Mouse (Mus musculus) midbrain, embryonic 12.5 days (tissue): ENCODE measurements around the gene Fam71f1. TPM values are rescaled to one million over a fixed set of nuclear protein-coding genes. Genes with fewer than 3 reads are reported as not detected.

Source experiments
- ATAC-seq: fragments of 200-750 bp; cut with Nextera tagmentation; 2 replicates; pipeline ENCODE4 v1.8.0; 2017; ENCODE audit warnings: low read depth, moderate TSS enrichment, moderate library complexity; ENCODE audit not compliant: low FRiP score
- H3K27ac ChIP-seq: fragments of 300-500 bp; sonication (generic); replicated peaks from 2 replicates; pipeline ENCODE4 v1.5.1; 2016; ENCODE audit warnings: mild to moderate bottlenecking
- H3K27me3 ChIP-seq: fragments of 300-500 bp; sonication (generic); 2 replicates; pipeline ENCODE4 v1.6.1; 2016; ENCODE audit warnings: mild to moderate bottlenecking
- H3K36me3 ChIP-seq: fragments of 300-500 bp; sonication (generic); 2 replicates; pipeline ENCODE4 v1.6.1; 2016
- H3K4me1 ChIP-seq: fragments of 300-500 bp; sonication (generic); 2 replicates; pipeline ENCODE4 v1.6.1; 2016
- H3K4me2 ChIP-seq: fragments of 300-500 bp; sonication (generic); replicated peaks from 2 replicates; pipeline ENCODE4 v1.6.1; 2016; ENCODE audit warnings: mild to moderate bottlenecking, moderate library complexity
- H3K4me3 ChIP-seq: fragments of 300-500 bp; sonication (generic); 2 replicates; pipeline ENCODE4 v1.5.1; 2016; ENCODE audit warnings: mild to moderate bottlenecking
- H3K9ac ChIP-seq: fragments of 300-500 bp; sonication (generic); replicated peaks from 2 replicates; pipeline ENCODE4 v1.6.1; 2016; ENCODE audit warnings: mild to moderate bottlenecking, moderate library complexity
- H3K9me3 ChIP-seq: fragments of 300-500 bp; sonication (generic); 2 replicates; pipeline ENCODE4 v1.6.1; 2016; ENCODE audit warnings: mild to moderate bottlenecking
- WGBS: fragments of 180-500 bp; shearing (Covaris S2); methylation state at CpG from one replicate; pipeline ENCODE4 v1.1.7; 2016; 5-methylcytosine and 5-hydroxymethylcytosine counted together
- polyA plus RNA-seq: library from polyadenylated mRNA; unstranded; fragments of >200 nt; fragmentation: Nextera tagmentation; extraction: Ambion mirVana; gene quantifications from 2 replicates; pipeline ENCODE4 v1.2.1, GENCODE M21; 2016

Fam71f1 gene
- polyA plus RNA-seq, result not detected in 2 replicates

GRCm38 (mm10) chr6:29318879-29319278 is at the start of gene Fam71f1:
Gene Fam71f1, plus strand, starts transcription at chr6:29319140.
- no peaks in the 10 kb centered on the region for H3K4me1 ChIP-seq

GRCm38 (mm10) chr6:29270961-29271360 is 48.0 kb upstream of the Fam71f1 start:
- 23% methylated on average over 8 of the region's 8 CpGs for WGBS
- no peak overlapping the region for H3K27ac ChIP-seq
- 0 out of 2 replicates have a peak, but pooled peaks cover 5% of the 10 kb centered on the region for H3K36me3 ChIP-seq

More at GRCm38 (mm10) chr6:29318879-29319278, at the start of gene Fam71f1:
- Histone ChIP-seq H3K4me2 (no peak within 1 kb of the TSS), H3K9me3 (no peaks in the 10 kb centered on the region), H3K9ac (no peak within 1 kb of the TSS), H3K27ac (no peak within 1 kb of the TSS), H3K36me3 (no peaks in the 10 kb centered on the region), H3K4me3 (no peak within 1 kb of the TSS), H3K27me3 (no peaks in the 10 kb centered on the region)
- no peak for ATAC-seq
- 85% methylated on average over 5 of the region's 5 CpGs for WGBS

GRCm38 (mm10) chr6:29272312-29273072 is 46.4 kb upstream of the Fam71f1 start, which contains the start of gene Hilpda:
Gene Hilpda, plus strand, starts transcription at chr6:29272488.
- Histone ChIP-seq H3K4me3 (peak within 1 kb of the TSS; percentile 69), H3K9ac (peak within 1 kb of the TSS; percentile 76), H3K9me3 (no peaks in the 10 kb centered on the region), H3K36me3 (0 out of 2 replicates have a peak, but pooled peaks cover 5% of the 10 kb centered on the region), H3K27ac (0 out of 2 replicates have a peak within 1 kb of the TSS, but pooled peaks have one; percentile 50), H3K27me3 (peaks cover 6% of the 10 kb centered on the region; the same call in 1 of the 2 replicates), H3K4me1 (peaks cover 8% of the 10 kb centered on the region), H3K4me2 (peak within 1 kb of the TSS; percentile 65)
- under 1% methylated on average over 46 of the region's 46 CpGs for whole genome bisulfite sequencing
- peak; percentile 96 for ATAC-seq

More at GRCm38 (mm10) chr6:29270961-29271360, 48.0 kb upstream of the Fam71f1 start:
- H3K4me2 ChIP-seq, result no peak overlapping the region
- H3K9me3 ChIP-seq, result no peaks in the 10 kb centered on the region
- H3K27me3 ChIP-seq, result peaks cover 6% of the 10 kb centered on the region; the same call in 1 of the 2 replicates
- no peak overlapping the region for H3K9ac ChIP-seq
- H3K4me1 ChIP-seq, result peaks cover 8% of the 10 kb centered on the region
- ATAC-seq, result no peak
- no peak overlapping the region for H3K4me3 ChIP-seq

GRCm38 (mm10) chr6:29276746-29277145 is 42.2 kb upstream of the Fam71f1 start:
- H3K4me3 ChIP-seq, result no peak overlapping the region
- 87% methylated on average over 5 of the region's 5 CpGs for WGBS
- no peaks in the 10 kb centered on the region for H3K9me3 ChIP-seq
- ATAC-seq, result no peak
- H3K4me1 ChIP-seq, result peaks cover 12% of the 10 kb centered on the region
- no peak overlapping the region for H3K27ac ChIP-seq
- H3K27me3 ChIP-seq, result no peaks in the 10 kb centered on the region
- 0 out of 2 replicates have a peak, but pooled peaks cover 5% of the 10 kb centered on the region for H3K36me3 ChIP-seq
- H3K9ac ChIP-seq, result no peak overlapping the region; the same call in 1 of the 2 replicates
- no peak overlapping the region for H3K4me2 ChIP-seq

- H3K36me3 ChIP-seq, result 0 out of 2 replicates have a peak, but pooled peaks cover 5% of the 10 kb centered on the region
- H3K4me1 ChIP-seq, result peaks cover 6% of the 10 kb centered on the region
- peak; percentile 41; the same call in 1 of the 2 replicates for ATAC-seq
- H3K4me3 ChIP-seq, result no peak overlapping the region
- no peak overlapping the region for H3K9ac ChIP-seq
- H3K27ac ChIP-seq, result no peak overlapping the region
- no peaks in the 10 kb centered on the region for H3K27me3 ChIP-seq
- H3K9me3 ChIP-seq, result no peaks in the 10 kb centered on the region
- 32% methylated on average over 8 of the region's 8 CpGs for whole genome bisulfite sequencing
- no peak overlapping the region for H3K4me2 ChIP-seq
These were observed 40.2 kb upstream of the Fam71f1 start for GRCm38 (mm10) chr6:29278513-29279267.

GRCm38 (mm10) chr6:29279293-29279692 is 39.6 kb upstream of the Fam71f1 start, which contains the start of gene Fam71f2:
Gene Fam71f2, plus strand, starts transcription at chr6:29279593.
- Histone ChIP-seq H3K9ac (no peak within 1 kb of the TSS), H3K4me1 (peaks cover 4% of the 10 kb centered on the region), H3K9me3 (no peaks in the 10 kb centered on the region), H3K4me3 (no peak within 1 kb of the TSS), H3K4me2 (no peak within 1 kb of the TSS), H3K27me3 (no peaks in the 10 kb centered on the region), H3K36me3 (0 out of 2 replicates have a peak, but pooled peaks cover 5% of the 10 kb centered on the region), H3K27ac (no peak within 1 kb of the TSS)
- no peak for ATAC-seq
- 87% methylated on average over 8 of the region's 8 CpGs for WGBS

GRCm38 (mm10) chr6:29280671-29281070 is 38.3 kb upstream of the Fam71f1 start:
- Histone ChIP-seq H3K9ac (no peak overlapping the region), H3K9me3 (no peaks in the 10 kb centered on the region), H3K4me1 (peaks cover 4% of the 10 kb centered on the region), H3K27me3 (no peaks in the 10 kb centered on the region), H3K27ac (0 out of 2 replicates have a peak overlapping the region, but pooled peaks have one; percentile 35), H3K4me2 (no peak overlapping the region), H3K4me3 (no peak overlapping the region), H3K36me3 (no peaks in the 10 kb centered on the region)
- ATAC-seq, result no peak
- WGBS, result 30% methylated on average over 7 of the region's 7 CpGs

- Histone ChIP-seq H3K4me1 (no peaks in the 10 kb centered on the region), H3K27ac (no peak overlapping the region), H3K27me3 (no peaks in the 10 kb centered on the region), H3K4me2 (no peak overlapping the region), H3K36me3 (no peaks in the 10 kb centered on the region), H3K4me3 (no peak overlapping the region), H3K9ac (no peak overlapping the region), H3K9me3 (no peaks in the 10 kb centered on the region)
- no peak for ATAC-seq
- 75% methylated on average over 7 of the region's 7 CpGs for WGBS
These were observed 32.1 kb upstream of the Fam71f1 start for GRCm38 (mm10) chr6:29286870-29287269.

- H3K27ac ChIP-seq, result no peak overlapping the region
- H3K36me3 ChIP-seq, result no peaks in the 10 kb centered on the region
- no peak overlapping the region for H3K4me2 ChIP-seq
- H3K9me3 ChIP-seq, result no peaks in the 10 kb centered on the region
- H3K4me1 ChIP-seq, result no peaks in the 10 kb centered on the region
- no peak overlapping the region for H3K9ac ChIP-seq
- H3K4me3 ChIP-seq, result no peak overlapping the region
- WGBS, result 24% methylated on average over 6 of the region's 6 CpGs
- no peak for ATAC-seq
- H3K27me3 ChIP-seq, result no peaks in the 10 kb centered on the region
These were observed 31.5 kb upstream of the Fam71f1 start for GRCm38 (mm10) chr6:29287481-29287880.

- H3K9me3 ChIP-seq, result no peaks in the 10 kb centered on the region
- no peak overlapping the region for H3K9ac ChIP-seq
- H3K36me3 ChIP-seq, result no peaks in the 10 kb centered on the region
- H3K27ac ChIP-seq, result no peak overlapping the region
- no peaks in the 10 kb centered on the region for H3K4me1 ChIP-seq
- no peak overlapping the region for H3K4me3 ChIP-seq
- no peak overlapping the region for H3K4me2 ChIP-seq
- 54% methylated on average over 5 of the region's 5 CpGs for WGBS
- ATAC-seq, result no peak
- no peaks in the 10 kb centered on the region for H3K27me3 ChIP-seq
These were observed 31.0 kb upstream of the Fam71f1 start for GRCm38 (mm10) chr6:29287944-29288343.

GRCm38 (mm10) chr6:29288651-29289050 is 30.3 kb upstream of the Fam71f1 start:
- WGBS, result 70% methylated on average over 6 of the region's 6 CpGs

GRCm38 (mm10) chr6:29299112-29299511 is 19.8 kb upstream of the Fam71f1 start:
- Histone ChIP-seq H3K36me3 (no peaks in the 10 kb centered on the region), H3K9ac (no peak overlapping the region), H3K27me3 (no peaks in the 10 kb centered on the region), H3K27ac (no peak overlapping the region), H3K4me3 (no peak overlapping the region), H3K9me3 (no peaks in the 10 kb centered on the region), H3K4me1 (no peaks in the 10 kb centered on the region), H3K4me2 (no peak overlapping the region)
- no peak for ATAC-seq
- WGBS, result 79% methylated on average over 2 of the region's 2 CpGs

More at GRCm38 (mm10) chr6:29288651-29289050, 30.3 kb upstream of the Fam71f1 start:
- Histone ChIP-seq H3K9me3 (no peaks in the 10 kb centered on the region), H3K9ac (no peak overlapping the region), H3K4me3 (no peak overlapping the region), H3K4me2 (no peak overlapping the region), H3K27me3 (no peaks in the 10 kb centered on the region), H3K36me3 (no peaks in the 10 kb centered on the region), H3K4me1 (no peaks in the 10 kb centered on the region), H3K27ac (no peak overlapping the region)
- ATAC-seq, result no peak
